Mouse (Mus musculus) heart, embryonic 13.5 days (tissue): ENCODE data around the gene Radil. TPM values are rescaled to one million over a fixed set of nuclear protein-coding genes. Genes with fewer than 3 reads are reported as not detected.

ENCODE experiments used
- ATAC-seq: fragments of 200-750 bp; cut with Nextera tagmentation; 2 replicates; pipeline ENCODE4 v1.8.0; 2017; ENCODE audit warnings: moderate TSS enrichment; ENCODE audit not compliant: insufficient number of reproducible peaks, low FRiP score, low TSS enrichment; ENCODE audit errors: extremely low read depth
- H3K27ac ChIP-seq: fragments of 300-500 bp; sonication (generic); replicated peaks from 2 replicates; pipeline ENCODE4 v1.5.1; 2015; ENCODE audit warnings: moderate library complexity, mild to moderate bottlenecking, inconsistent platforms
- H3K27me3 ChIP-seq: fragments of 300-500 bp; sonication (generic); replicated peaks from 2 replicates; pipeline ENCODE4 v1.6.1; 2015; ENCODE audit warnings: mild to moderate bottlenecking, inconsistent platforms
- H3K36me3 ChIP-seq: fragments of 300-500 bp; sonication (generic); 2 replicates; pipeline ENCODE4 v1.6.1; 2015; ENCODE audit warnings: mild to moderate bottlenecking, inconsistent platforms
- H3K4me1 ChIP-seq: fragments of 300-500 bp; sonication (generic); 2 replicates; pipeline ENCODE4 v1.6.1; 2015; ENCODE audit warnings: inconsistent platforms
- H3K4me2 ChIP-seq: fragments of 300-500 bp; sonication (generic); 2 replicates; pipeline ENCODE4 v1.6.1; 2015; ENCODE audit warnings: inconsistent platforms, mild to moderate bottlenecking, moderate library complexity
- H3K4me3 ChIP-seq: fragments of 300-500 bp; sonication (generic); 2 replicates; pipeline ENCODE4 v1.5.1; 2015; ENCODE audit warnings: moderate library complexity, mild to moderate bottlenecking, inconsistent platforms
- H3K9ac ChIP-seq: fragments of 300-500 bp; sonication (generic); 2 replicates; pipeline ENCODE4 v1.6.1; 2015; ENCODE audit warnings: inconsistent platforms, mild to moderate bottlenecking, moderate library complexity
- H3K9me3 ChIP-seq: fragments of 300-500 bp; sonication (generic); 2 replicates; pipeline ENCODE4 v1.6.1; 2016; ENCODE audit warnings: inconsistent platforms
- WGBS: fragments of 180-500 bp; shearing (Covaris S2); methylation state at CpG from one replicate; pipeline ENCODE4 v1.1.7; 2015; ENCODE audit warnings: mixed read lengths; 5-methylcytosine and 5-hydroxymethylcytosine counted together
- polyA plus RNA-seq: library from polyadenylated mRNA; unstranded; fragments of >200 nt; fragmentation: Nextera tagmentation; extraction: Ambion mirVana; gene quantifications from 2 replicates; pipeline ENCODE4 v1.2.1, GENCODE M21; 2015

Radil gene
- polyA plus RNA-seq, 1 experiment from 2014 or later = 9.6 TPM

GRCm38 (mm10) chr5:142477866-142478615 is 72.9 kb downstream of the Radil start:
- Histone ChIP-seq H3K4me3 (no peak overlapping the region), H3K36me3 (peaks cover 12% of the 10 kb centered on the region; the same call in 1 of the 2 replicates), H3K27ac (no peak overlapping the region), H3K4me1 (peaks cover 14% of the 10 kb centered on the region), H3K9me3 (no peaks in the 10 kb centered on the region), H3K27me3 (no peaks in the 10 kb centered on the region), H3K9ac (no peak overlapping the region), H3K4me2 (no peak overlapping the region)
- 71% methylated on average over 5 of the region's 5 CpGs for WGBS
- no peak for ATAC-seq

- no peak for ATAC-seq
- Histone ChIP-seq H3K4me2 (no peak overlapping the region), H3K9ac (no peak overlapping the region), H3K36me3 (peaks cover 16% of the 10 kb centered on the region), H3K27ac (no peak overlapping the region), H3K27me3 (no peaks in the 10 kb centered on the region), H3K9me3 (no peaks in the 10 kb centered on the region), H3K4me1 (peaks cover 14% of the 10 kb centered on the region), H3K4me3 (no peak overlapping the region)
- 66% methylated on average over 12 of the region's 12 CpGs for WGBS
Measured at GRCm38 (mm10) chr5:142477346-142477745, 73.6 kb downstream of the Radil start.

DNA sequence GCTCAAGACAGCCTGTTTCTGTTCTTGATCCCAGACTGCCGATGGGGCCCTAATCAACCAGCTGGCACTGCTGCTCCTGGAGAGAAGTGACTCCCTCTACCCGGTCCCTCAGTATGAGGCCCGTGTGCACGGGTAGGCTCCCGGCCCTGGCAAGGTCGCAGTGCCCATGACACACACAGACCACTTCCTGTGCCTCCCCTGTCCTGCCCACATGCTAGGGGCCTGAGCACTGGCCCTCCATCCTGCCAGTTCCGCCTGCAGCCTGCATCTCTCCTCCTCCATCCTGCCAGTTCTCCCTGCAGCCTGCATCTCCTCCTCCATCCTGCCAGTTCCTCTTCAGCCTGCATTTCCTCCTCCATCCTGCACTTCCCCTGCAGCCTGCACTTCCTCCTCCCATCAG is 75.2 kb downstream of the Radil start:
- no peak overlapping the region for H3K4me3 ChIP-seq
- ATAC-seq = no peak
- H3K9me3 ChIP-seq = no peaks in the 10 kb centered on the region
- H3K36me3 ChIP-seq = peaks cover 30% of the 10 kb centered on the region
- H3K9ac ChIP-seq = no peak overlapping the region
- peaks cover 14% of the 10 kb centered on the region for H3K4me1 ChIP-seq
- WGBS = 69% methylated on average over 7 of the region's 7 CpGs
- no peak overlapping the region for H3K4me2 ChIP-seq
- H3K27me3 ChIP-seq = no peaks in the 10 kb centered on the region
- no peak overlapping the region for H3K27ac ChIP-seq

GRCm38 (mm10) chr5:142473696-142474095 is 77.2 kb downstream of the Radil start:
- H3K4me1 ChIP-seq = peaks cover 9% of the 10 kb centered on the region
- H3K36me3 ChIP-seq = peaks cover 48% of the 10 kb centered on the region
- H3K9ac ChIP-seq = no peak overlapping the region
- 66% methylated on average over 10 of the region's 10 CpGs for WGBS
- H3K27me3 ChIP-seq = no peaks in the 10 kb centered on the region
- no peak overlapping the region for H3K4me2 ChIP-seq
- no peak for ATAC-seq
- H3K9me3 ChIP-seq = no peaks in the 10 kb centered on the region
- H3K4me3 ChIP-seq = no peak overlapping the region
- no peak overlapping the region for H3K27ac ChIP-seq

DNA sequence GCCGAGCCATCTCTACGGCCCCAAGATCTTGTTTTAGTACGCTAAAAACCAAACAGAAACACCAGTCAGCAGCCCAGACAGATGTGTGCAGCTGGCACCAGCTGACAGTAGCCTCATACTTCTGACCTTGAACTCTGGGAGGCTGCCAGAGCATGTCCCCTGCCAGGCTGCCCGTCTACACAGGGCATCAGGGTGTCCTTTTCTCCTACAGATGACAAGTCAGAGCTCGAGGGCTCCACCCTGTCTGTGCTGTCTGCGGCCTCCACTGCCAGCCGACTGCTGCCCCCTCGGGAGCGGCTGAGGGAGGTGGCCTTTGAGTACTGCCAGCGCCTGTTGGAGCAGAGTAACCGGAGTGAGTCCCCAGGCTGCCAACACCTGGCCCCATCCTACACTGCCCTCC is 81.1 kb downstream of the Radil start:
- Histone ChIP-seq H3K27me3 (no peaks in the 10 kb centered on the region), H3K27ac (no peak overlapping the region), H3K9ac (no peak overlapping the region), H3K4me3 (no peak overlapping the region), H3K36me3 (peaks cover 56% of the 10 kb centered on the region), H3K4me1 (peaks cover 3% of the 10 kb centered on the region), H3K4me2 (no peak overlapping the region), H3K9me3 (no peaks in the 10 kb centered on the region)
- WGBS = 81% methylated on average over 11 of the region's 11 CpGs
- ATAC-seq = no peak

- no peaks in the 10 kb centered on the region for H3K27me3 ChIP-seq
- WGBS = 87% methylated on average over 13 of the region's 13 CpGs
- H3K4me2 ChIP-seq = no peak overlapping the region
- no peak overlapping the region for H3K9ac ChIP-seq
- peaks cover 56% of the 10 kb centered on the region for H3K36me3 ChIP-seq
- H3K9me3 ChIP-seq = no peaks in the 10 kb centered on the region
- no peak overlapping the region for H3K27ac ChIP-seq
- H3K4me1 ChIP-seq = peaks cover 10% of the 10 kb centered on the region
- no peak for ATAC-seq
- H3K4me3 ChIP-seq = no peak overlapping the region
Measured at GRCm38 (mm10) chr5:142468375-142468774, 82.5 kb downstream of the Radil start.

DNA sequence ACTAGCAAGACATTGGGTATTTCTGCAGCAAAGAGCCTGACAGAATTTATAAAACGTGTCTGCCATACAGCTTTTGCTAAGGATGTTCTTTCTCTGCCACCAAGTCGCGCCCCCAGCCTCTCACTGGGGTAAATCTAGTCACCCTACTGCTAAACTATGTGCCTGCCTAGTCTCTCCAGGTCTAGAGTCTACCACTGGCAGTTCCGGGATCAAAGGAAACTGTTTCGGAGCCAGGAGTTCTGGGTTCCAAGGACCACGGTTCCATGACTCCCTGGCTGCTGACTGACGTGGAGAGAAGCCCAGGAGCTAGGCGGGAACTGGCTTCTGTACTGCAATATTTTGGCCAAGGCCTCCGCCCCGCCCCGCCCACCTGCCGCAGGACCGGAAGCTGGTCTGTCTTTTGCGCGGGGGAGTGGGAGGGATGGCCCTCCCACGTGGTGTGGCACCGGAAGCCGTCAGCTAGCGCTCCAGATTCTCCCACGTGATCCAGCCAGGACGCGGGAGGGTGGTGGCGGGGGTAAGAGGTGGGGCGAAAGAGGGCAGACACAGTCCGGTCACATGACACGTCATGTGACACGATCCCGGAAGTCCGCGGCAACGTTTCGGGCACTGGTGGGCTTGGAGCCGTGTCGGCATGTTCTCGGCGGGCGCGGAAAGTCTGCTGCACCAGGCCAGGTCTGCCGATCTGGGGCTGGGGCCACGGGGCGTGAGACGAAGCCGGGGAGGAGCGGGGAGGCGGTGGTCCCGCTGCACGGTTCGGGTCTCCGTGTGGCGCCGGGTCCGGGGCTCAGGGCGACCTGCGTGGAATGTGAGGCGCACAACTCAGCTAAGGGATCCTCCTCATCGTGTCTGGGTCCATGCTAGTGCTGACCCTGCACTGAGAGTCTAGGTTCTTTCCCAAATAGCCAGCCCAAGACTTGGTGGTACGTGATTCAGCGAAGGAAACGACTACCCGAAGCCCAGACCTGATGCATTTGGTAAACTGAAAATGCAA is 87.1 kb downstream of the Radil start, which contains the start of gene Ap5z1:
Ap5z1 (plus strand) TSS at position 484 of the 994 bp plus-strand sequence.
- Histone ChIP-seq H3K4me3 (peak within 1 kb of the TSS; percentile 92), H3K9me3 (no peaks in the 10 kb centered on the region), H3K36me3 (peaks cover 48% of the 10 kb centered on the region), H3K4me1 (peaks cover 15% of the 10 kb centered on the region), H3K27ac (peak within 1 kb of the TSS; percentile 90), H3K4me2 (peak within 1 kb of the TSS; percentile 95), H3K27me3 (no peaks in the 10 kb centered on the region), H3K9ac (peak within 1 kb of the TSS; percentile 88)
- peak; percentile 91 for ATAC-seq
- WGBS = 2% methylated on average over 60 of the region's 60 CpGs

GRCm38 (mm10) chr5:142463011-142463410 is 87.9 kb downstream of the Radil start:
- Histone ChIP-seq H3K9ac (peak overlapping the region; percentile 80), H3K27me3 (no peaks in the 10 kb centered on the region), H3K9me3 (no peaks in the 10 kb centered on the region), H3K4me2 (peak overlapping the region; percentile 95), H3K36me3 (peaks cover 48% of the 10 kb centered on the region), H3K4me1 (peaks cover 15% of the 10 kb centered on the region), H3K4me3 (peak overlapping the region; percentile 92), H3K27ac (peak overlapping the region; percentile 90)
- no peak for ATAC-seq
- 78% methylated on average over 6 of the region's 6 CpGs for WGBS

- no peak overlapping the region for H3K9ac ChIP-seq
- no peak for ATAC-seq
- peaks cover 15% of the 10 kb centered on the region for H3K4me1 ChIP-seq
- H3K27me3 ChIP-seq = no peaks in the 10 kb centered on the region
- H3K9me3 ChIP-seq = no peaks in the 10 kb centered on the region
- no peak overlapping the region for H3K4me3 ChIP-seq
- H3K27ac ChIP-seq = peak overlapping the region; percentile 90; the same call in 1 of the 2 replicates
- peaks cover 48% of the 10 kb centered on the region for H3K36me3 ChIP-seq
- H3K4me2 ChIP-seq = no peak overlapping the region
- WGBS = 85% methylated on average over 2 of the region's 2 CpGs
Measured at GRCm38 (mm10) chr5:142462641-142462948, 88.3 kb downstream of the Radil start.

DNA sequence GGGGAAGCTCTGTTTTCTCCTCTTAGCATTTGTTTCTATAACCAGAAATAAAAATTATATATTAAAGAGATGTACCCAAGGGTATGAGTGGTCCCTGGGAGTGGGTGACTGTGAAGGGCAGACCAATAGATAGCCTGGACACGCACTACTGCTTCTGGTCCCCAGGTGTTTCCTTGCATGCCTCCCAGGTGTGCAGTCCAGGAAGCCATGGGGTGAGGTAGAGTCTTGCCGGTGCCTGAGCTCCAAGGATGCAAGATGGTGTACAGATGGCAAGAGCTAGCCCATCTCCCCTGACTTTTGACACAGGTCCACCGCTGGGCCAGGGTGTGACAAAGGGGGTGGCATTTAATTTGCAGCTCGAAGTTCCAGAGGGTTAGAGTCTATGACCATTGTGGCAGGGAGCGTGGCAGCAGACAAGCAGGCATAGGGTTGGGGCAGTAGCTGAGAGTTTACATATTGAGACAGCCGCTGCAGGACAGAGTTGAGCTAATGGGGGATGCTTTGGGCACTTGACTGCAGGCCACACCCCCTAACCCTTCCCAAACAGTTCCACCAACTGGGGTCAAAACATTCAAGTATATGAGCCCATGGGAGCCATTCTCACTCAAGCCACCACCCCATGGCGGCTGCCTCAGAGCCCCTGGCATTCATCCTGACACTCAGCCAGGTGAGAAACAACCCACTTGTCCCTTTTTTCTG is 88.8 kb downstream of the Radil start:
- H3K27ac ChIP-seq = no peak overlapping the region
- no peak overlapping the region for H3K4me2 ChIP-seq
- WGBS = 93% methylated on average over 7 of the region's 7 CpGs
- H3K9ac ChIP-seq = no peak overlapping the region
- no peaks in the 10 kb centered on the region for H3K27me3 ChIP-seq
- H3K36me3 ChIP-seq = peaks cover 49% of the 10 kb centered on the region
- no peaks in the 10 kb centered on the region for H3K9me3 ChIP-seq
- ATAC-seq = no peak
- H3K4me3 ChIP-seq = no peak overlapping the region
- H3K4me1 ChIP-seq = peaks cover 19% of the 10 kb centered on the region

- no peak for ATAC-seq
- WGBS = 77% methylated on average over 5 of the region's 5 CpGs
- H3K4me1 ChIP-seq = peaks cover 18% of the 10 kb centered on the region
Measured at GRCm38 (mm10) chr5:142459834-142460233, 91.1 kb downstream of the Radil start.

More at GRCm38 (mm10) chr5:142459834-142460233, 91.1 kb downstream of the Radil start:
- Histone ChIP-seq H3K27me3 (no peaks in the 10 kb centered on the region), H3K27ac (no peak overlapping the region), H3K9ac (no peak overlapping the region), H3K9me3 (no peaks in the 10 kb centered on the region), H3K4me3 (no peak overlapping the region), H3K4me2 (no peak overlapping the region), H3K36me3 (peaks cover 63% of the 10 kb centered on the region)
